Mouse (Mus musculus): ENCODE results near the gene Emsy. TPM values are rescaled to one million over a fixed set of nuclear protein-coding genes. Genes with fewer than 3 reads are reported as not detected.

The Emsy gene
- total RNA-seq, 2 experiments from 2014 or later, result 23.5 to 83.8 TPM

- ATAC-seq (replicated peaks; ENCODE audit: poor library complexity), result peak; percentile 39
These were observed 112.0 kb downstream of the Emsy start for GRCm38 (mm10) chr7:98544556-98544955.

- ATAC-seq (replicated peaks; ENCODE audit: poor library complexity), result no peak
These were observed 112.7 kb downstream of the Emsy start for GRCm38 (mm10) chr7:98543853-98544370.

DNA sequence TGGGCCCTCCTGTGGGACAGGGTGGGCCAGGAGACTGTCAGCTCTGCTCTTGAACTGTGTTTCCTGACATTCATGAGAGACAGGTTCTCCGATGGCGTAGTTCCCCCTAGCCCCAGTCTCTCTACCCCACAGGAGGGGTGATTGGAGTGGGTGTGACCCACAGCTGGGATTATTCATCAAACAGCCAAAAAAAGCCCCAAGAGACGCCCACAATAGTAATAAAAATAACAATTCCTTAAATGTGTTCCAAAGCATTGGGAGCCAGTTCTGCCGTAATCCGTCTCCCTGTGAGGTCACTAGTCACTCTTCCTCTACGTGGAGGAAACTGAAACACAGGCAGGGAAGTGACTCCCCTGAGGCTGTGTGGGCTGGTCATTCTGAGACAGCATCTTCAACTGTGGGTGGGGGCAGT lies 113.8 kb downstream of the Emsy start:
- ATAC-seq (replicated peaks; ENCODE audit: poor library complexity), result peak; percentile 54

GRCm38 (mm10) chr7:98542267-98542666 lies 114.3 kb downstream of the Emsy start:
- ATAC-seq (replicated peaks; ENCODE audit: poor library complexity), result no peak

DNA sequence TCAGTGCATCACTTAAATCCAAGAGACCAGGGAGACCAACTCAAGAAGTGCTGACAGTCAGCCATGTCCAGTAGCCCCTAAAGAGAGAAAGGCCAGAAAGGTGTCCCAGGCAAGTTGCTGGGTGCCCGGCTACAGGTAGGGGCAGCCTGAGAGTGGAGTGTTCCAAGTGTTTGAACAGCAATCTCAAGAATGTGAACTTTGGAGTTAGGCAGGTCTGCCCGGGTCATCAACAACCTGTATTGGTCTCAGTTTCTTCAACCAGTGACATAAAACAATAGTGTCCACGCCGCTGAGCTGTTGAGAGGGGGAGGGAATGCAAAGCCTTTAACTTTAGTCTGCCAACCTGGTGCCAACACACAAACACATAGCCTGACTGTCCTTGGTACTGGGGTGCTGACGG lies 115.0 kb downstream of the Emsy start:
- ATAC-seq (replicated peaks; ENCODE audit: poor library complexity), result no peak

GRCm38 (mm10) chr7:98540879-98541278 lies 115.7 kb downstream of the Emsy start:
- no peak for ATAC-seq (replicated peaks; ENCODE audit: poor library complexity)

- ATAC-seq (replicated peaks; ENCODE audit: poor library complexity), result no peak
These were observed 118.5 kb downstream of the Emsy start for GRCm38 (mm10) chr7:98537967-98538573.

- no peak for ATAC-seq (replicated peaks; ENCODE audit: poor library complexity)
These were observed 119.2 kb downstream of the Emsy start for GRCm38 (mm10) chr7:98537210-98537966.

Other genes starting within 250 kb of the Emsy start
- gene Gucy2d, start 216.4 kb downstream of the Emsy start, total RNA-seq (2015), result not detected in 2 replicates
- gene Gucy2d, start 216.4 kb downstream of the Emsy start, total RNA-seq (2017), result not detected in 2 replicates
- 0.05 TPM in 1 of 2 replicates, not detected in the other for gene Lrrc32, start 167.5 kb downstream of the Emsy start, total RNA-seq (2015)
- gene Lrrc32, start 167.5 kb downstream of the Emsy start, total RNA-seq (2017), result 0.04 TPM in 1 of 2 replicates, not detected in the other
- gene Thap12, start 46.3 kb upstream of the Emsy start, total RNA-seq (2015), result 54.8 and 59.4 TPM in 2 replicates
- gene Thap12, start 46.3 kb upstream of the Emsy start, total RNA-seq (2017), result 72.6 and 86.9 TPM in 2 replicates
- not detected in 2 replicates for gene Wnt11, start 178.3 kb upstream of the Emsy start, total RNA-seq (2015)
- not detected in 2 replicates for gene Wnt11, start 178.3 kb upstream of the Emsy start, total RNA-seq (2017)